Mouse (Mus musculus) kidney, adult 2 months (tissue): ENCODE results near the gene Slc24a2.

Experiments
- CTCF ChIP-seq: fragments of 200-500 bp; conservative IDR thresholded peaks from 2 replicates; pipeline ENCODE4 v1.5.1; 2011; ENCODE audit warnings: low read depth, mild to moderate bottlenecking, control low read depth, low read length, moderate library complexity, mixed read lengths; ENCODE audit not compliant: insufficient read depth, insufficient read length
- POLR2A ChIP-seq: fragments of 200-500 bp; IDR thresholded peaks from one replicate; pipeline ENCODE4 v1.6.1; 2011; ENCODE audit warnings: low read depth, low read length, control low read depth

DNA sequence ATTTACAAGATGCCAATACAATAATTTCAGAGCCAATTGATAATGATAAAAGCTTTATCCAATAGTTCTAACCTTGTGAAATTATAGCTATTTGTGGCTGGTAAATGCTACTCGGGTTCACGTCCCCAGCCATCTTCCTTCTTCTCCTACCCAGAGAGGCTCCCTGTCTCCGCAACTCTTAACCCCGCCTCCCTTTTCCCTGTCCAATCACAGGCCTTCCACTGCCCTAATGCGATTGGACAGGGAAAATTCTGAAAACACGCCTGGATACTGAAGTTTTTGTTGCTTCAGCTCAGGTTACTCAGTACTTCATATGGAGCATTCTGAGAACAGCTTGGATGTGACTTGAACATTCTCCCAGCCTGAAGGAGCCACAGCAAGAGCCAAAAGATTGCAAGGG lies 287.0 kb downstream of the Slc24a2 start:
- TF ChIP-seq CTCF (no peak), POLR2A (no peak)
